Mouse (Mus musculus) intestine, embryonic 14.5 days (tissue): ENCODE data around the gene Usp34. TPM values are rescaled to one million over a fixed set of nuclear protein-coding genes. Genes with fewer than 3 reads are reported as not detected.

Source experiments
- ATAC-seq: fragments of 200-750 bp; cut with Nextera tagmentation; replicated peaks from 2 replicates; pipeline ENCODE4 v1.8.0; 2017; ENCODE audit warnings: low read depth, moderate number of reproducible peaks, moderate TSS enrichment, moderate library complexity; ENCODE audit not compliant: low FRiP score, low TSS enrichment
- DNase-seq: peaks from one replicate; pipeline ENCODE4 v3.0.0-alpha.2; 2018; ENCODE audit warnings: low spot score
- H3K27ac ChIP-seq: fragments of 300-500 bp; sonication (generic); 2 replicates; pipeline ENCODE4 v1.5.1; 2014; ENCODE audit warnings: low read depth, mild to moderate bottlenecking, control low read depth
- H3K27me3 ChIP-seq: fragments of 300-500 bp; sonication (generic); replicated peaks from 2 replicates; pipeline ENCODE4 v1.6.1; 2014; ENCODE audit warnings: low read length, control low read depth; ENCODE audit not compliant: control insufficient read depth, insufficient read depth
- H3K36me3 ChIP-seq: fragments of 300-500 bp; sonication (generic); 2 replicates; pipeline ENCODE4 v1.6.1; 2014; ENCODE audit warnings: low read length, control low read depth; ENCODE audit not compliant: control insufficient read depth, insufficient read depth
- H3K4me1 ChIP-seq: fragments of 300-500 bp; sonication (generic); replicated peaks from 2 replicates; pipeline ENCODE4 v1.6.1; 2014; ENCODE audit warnings: low read length, control low read depth, mixed read lengths; ENCODE audit not compliant: control insufficient read depth, insufficient read depth
- H3K4me2 ChIP-seq: fragments of 300-500 bp; sonication (generic); 2 replicates; pipeline ENCODE4 v1.6.1; 2014; ENCODE audit warnings: low read length
- H3K4me3 ChIP-seq: fragments of 300-500 bp; sonication (generic); 2 replicates; pipeline ENCODE4 v1.5.1; 2014; ENCODE audit warnings: low read depth, low read length, control low read depth, mixed read lengths
- H3K9ac ChIP-seq: fragments of 300-500 bp; sonication (generic); 2 replicates; pipeline ENCODE4 v1.6.1; 2014; ENCODE audit warnings: mild to moderate bottlenecking, low read length
- H3K9me3 ChIP-seq: fragments of 300-500 bp; sonication (generic); 2 replicates; pipeline ENCODE4 v1.6.1; 2016; ENCODE audit warnings: low read length, control low read depth; ENCODE audit not compliant: control insufficient read depth
- WGBS: fragments of 180-500 bp; shearing (Covaris S2); extraction: QIAGEN DNeasy Blood & Tissue Kit; methylation state at CpG from one replicate; pipeline ENCODE4 v1.1.7; 2014; 5-methylcytosine and 5-hydroxymethylcytosine counted together
- polyA plus RNA-seq: library from polyadenylated mRNA; unstranded; fragments of >200 nt; fragmentation: Nextera tagmentation; extraction: Ambion mirVana; gene quantifications from 2 replicates; pipeline ENCODE4 v1.2.1, GENCODE M21; 2014

The Usp34 gene
- polyA plus RNA-seq, 1 experiment from 2014 or later, result 39.3 TPM

DNA sequence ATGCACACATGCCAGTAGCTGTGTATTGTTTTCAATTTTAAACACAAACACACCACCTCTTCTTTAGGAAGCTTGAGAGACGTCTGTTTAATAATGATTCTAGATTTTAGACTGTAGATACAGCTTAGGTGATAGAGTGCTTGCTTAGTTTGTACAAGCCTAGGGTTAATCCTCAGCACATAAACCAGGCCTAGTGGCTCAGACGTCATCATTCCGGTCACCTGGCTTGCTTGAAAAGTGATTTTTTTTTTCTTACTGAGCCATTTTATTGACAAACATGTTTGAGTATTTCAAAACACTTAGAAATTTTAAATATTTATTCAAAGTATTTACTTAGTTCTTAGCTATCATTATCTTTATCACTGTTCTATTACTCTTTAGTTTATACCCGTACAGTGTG is 65.3 kb downstream of the Usp34 start:
- no peak overlapping the region for H3K9ac ChIP-seq
- no peaks in the 10 kb centered on the region for H3K27me3 ChIP-seq
- no peaks in the 10 kb centered on the region for H3K4me1 ChIP-seq
- DNase-seq (no peak), ATAC-seq (no peak)
- H3K27ac ChIP-seq, result no peak overlapping the region
- H3K36me3 ChIP-seq, result peaks cover 71% of the 10 kb centered on the region
- no peaks in the 10 kb centered on the region for H3K9me3 ChIP-seq
- no peak overlapping the region for H3K4me2 ChIP-seq
- no peak overlapping the region for H3K4me3 ChIP-seq
- 76% methylated on average over 4 of the region's 4 CpGs for WGBS

DNA sequence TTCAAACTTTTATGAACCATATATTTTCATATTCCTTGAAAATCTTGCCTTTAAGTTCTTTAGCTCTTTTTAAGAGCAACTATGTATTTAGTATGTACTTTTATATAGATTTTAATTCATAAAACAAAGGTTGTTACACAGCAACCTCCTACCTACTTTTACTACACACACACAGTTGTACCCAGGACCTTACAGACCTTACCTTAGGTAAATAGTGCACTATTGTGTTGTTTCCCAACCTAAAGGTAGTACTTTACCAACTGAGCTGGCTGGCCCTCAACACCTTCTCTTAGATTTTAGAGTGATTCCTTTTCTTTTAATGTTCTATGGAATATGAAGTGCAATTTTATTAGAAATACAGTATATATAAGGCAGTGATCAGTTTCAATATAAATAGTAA is 65.8 kb downstream of the Usp34 start:
- no peak for ATAC-seq
- Histone ChIP-seq H3K4me1 (no peaks in the 10 kb centered on the region), H3K4me3 (no peak overlapping the region), H3K36me3 (peaks cover 72% of the 10 kb centered on the region), H3K9ac (no peak overlapping the region), H3K27me3 (no peaks in the 10 kb centered on the region), H3K27ac (no peak overlapping the region), H3K4me2 (no peak overlapping the region), H3K9me3 (no peaks in the 10 kb centered on the region)
- no peak for DNase-seq

DNA sequence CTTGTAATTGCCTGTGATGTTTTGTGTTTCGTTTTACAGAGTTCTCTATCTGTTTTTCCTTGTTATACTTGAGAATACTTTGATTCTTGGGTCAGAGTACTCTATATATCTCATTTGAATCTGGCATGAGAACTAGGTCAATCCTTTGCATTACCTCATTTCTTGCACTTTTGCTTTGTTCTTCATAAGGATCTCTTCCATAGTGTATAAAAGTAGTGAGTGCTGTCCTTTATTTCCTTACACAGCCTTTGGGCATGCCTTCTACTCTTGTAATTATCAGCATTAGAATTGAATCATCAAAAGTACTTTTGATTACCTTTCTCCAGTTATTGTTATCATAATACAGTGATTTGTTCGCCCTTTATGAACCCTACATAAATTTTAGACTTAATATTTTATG is 73.4 kb downstream of the Usp34 start:
- Histone ChIP-seq H3K9ac (no peak overlapping the region), H3K4me3 (no peak overlapping the region), H3K36me3 (peaks cover 70% of the 10 kb centered on the region), H3K27me3 (no peaks in the 10 kb centered on the region), H3K9me3 (no peaks in the 10 kb centered on the region), H3K4me2 (no peak overlapping the region), H3K27ac (no peak overlapping the region), H3K4me1 (no peaks in the 10 kb centered on the region)
- DNase-seq, result no peak
- WGBS, result 95% methylated on average over 2 of the region's 2 CpGs
- no peak for ATAC-seq

DNA sequence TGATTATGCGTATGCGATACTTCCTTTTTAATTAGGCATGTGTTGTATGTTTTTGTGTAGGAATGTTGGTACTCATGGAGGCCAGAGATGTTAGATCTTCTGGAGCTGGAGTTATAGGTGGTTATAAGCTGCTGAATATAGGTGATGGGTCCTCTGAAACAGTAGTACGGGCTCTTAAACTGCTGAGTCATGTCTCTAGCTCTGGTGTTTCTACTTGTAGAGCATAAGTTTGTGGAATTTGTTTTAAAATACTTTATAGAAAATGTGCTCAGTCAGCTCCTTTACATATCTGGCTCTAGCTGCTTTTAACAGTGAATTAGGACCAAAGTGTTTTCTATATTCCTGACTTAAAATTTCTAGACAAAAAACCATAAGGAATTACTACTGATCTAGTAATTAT is 73.9 kb downstream of the Usp34 start:
- no peak for DNase-seq
- H3K4me1 ChIP-seq, result no peaks in the 10 kb centered on the region
- no peak for ATAC-seq
- no peaks in the 10 kb centered on the region for H3K27me3 ChIP-seq
- no peak overlapping the region for H3K4me2 ChIP-seq
- H3K36me3 ChIP-seq, result peaks cover 65% of the 10 kb centered on the region
- H3K27ac ChIP-seq, result no peak overlapping the region
- WGBS, result 89% methylated on average over 3 of the region's 3 CpGs
- H3K4me3 ChIP-seq, result no peak overlapping the region
- no peak overlapping the region for H3K9ac ChIP-seq
- H3K9me3 ChIP-seq, result no peaks in the 10 kb centered on the region

DNA sequence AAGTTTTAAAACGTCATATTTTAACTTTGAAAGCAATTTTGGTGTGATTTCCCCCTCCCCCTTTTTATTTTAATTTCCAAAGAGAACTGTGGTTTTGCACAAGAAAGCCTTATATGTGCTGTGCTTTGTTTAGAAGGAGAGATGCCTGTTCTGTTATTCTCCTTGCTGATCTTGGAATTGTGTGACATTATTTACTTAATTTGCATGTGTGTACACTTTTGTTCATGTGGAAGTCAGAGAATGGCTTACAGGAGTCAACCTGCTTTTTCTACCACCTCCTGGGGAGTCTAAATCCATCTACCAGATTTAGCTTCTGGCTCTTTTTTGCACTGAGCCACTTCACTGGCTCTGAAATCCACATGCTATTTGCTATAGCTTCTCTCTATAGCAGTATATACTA is 76.1 kb downstream of the Usp34 start:
- Histone ChIP-seq H3K4me3 (no peak overlapping the region), H3K27me3 (no peaks in the 10 kb centered on the region), H3K27ac (no peak overlapping the region), H3K4me2 (no peak overlapping the region), H3K4me1 (no peaks in the 10 kb centered on the region), H3K36me3 (peaks cover 56% of the 10 kb centered on the region), H3K9me3 (no peaks in the 10 kb centered on the region), H3K9ac (no peak overlapping the region)
- ATAC-seq (no peak), DNase-seq (no peak)
- WGBS, result 88% methylated on average over 1 of the region's 1 CpGs

DNA sequence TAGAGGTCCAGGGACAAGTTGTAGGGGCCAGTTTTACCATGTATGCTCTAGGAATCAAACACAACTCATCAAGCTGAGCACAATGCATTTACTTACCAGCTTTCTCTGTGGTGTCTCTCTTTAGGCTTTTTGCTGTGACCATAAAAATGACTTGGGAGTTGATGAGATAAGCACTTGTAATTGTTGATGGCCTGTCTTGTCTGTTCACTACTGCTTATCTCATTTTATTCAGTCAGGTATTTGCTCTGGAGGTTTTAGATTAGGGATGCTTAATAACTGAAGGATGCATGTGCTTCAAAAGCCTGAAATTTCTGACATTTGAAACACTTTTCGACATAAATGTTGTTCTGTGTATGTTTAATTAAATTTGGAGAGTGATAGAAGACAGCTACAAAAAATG is 83.0 kb downstream of the Usp34 start:
- Histone ChIP-seq H3K9ac (no peak overlapping the region), H3K4me3 (no peak overlapping the region), H3K27ac (no peak overlapping the region), H3K36me3 (peaks cover 61% of the 10 kb centered on the region), H3K4me2 (no peak overlapping the region), H3K27me3 (no peaks in the 10 kb centered on the region), H3K9me3 (no peaks in the 10 kb centered on the region), H3K4me1 (no peaks in the 10 kb centered on the region)
- WGBS, result 83% methylated on average over 1 of the region's 1 CpGs
- no peak for DNase-seq
- ATAC-seq, result no peak

DNA sequence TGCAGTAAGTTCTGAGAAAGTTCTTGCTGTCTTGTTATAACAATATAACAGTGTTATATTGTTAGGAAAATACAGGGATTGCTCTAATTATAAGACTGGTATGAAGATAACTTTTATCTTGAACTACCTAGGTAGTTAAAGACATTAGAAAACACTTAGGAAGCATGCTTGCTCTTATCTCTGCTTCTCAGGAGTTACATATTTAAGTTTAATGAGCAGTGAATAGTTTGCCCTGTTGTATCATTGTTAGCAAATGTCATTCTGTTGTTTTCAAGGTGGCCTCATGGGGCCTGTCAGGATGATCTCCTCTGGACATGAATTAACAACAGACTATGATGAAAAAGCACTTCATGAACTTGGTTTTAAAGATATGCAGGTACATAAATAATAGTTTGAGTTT is 85.9 kb downstream of the Usp34 start:
- Histone ChIP-seq H3K4me1 (no peaks in the 10 kb centered on the region), H3K4me2 (no peak overlapping the region), H3K36me3 (peaks cover 71% of the 10 kb centered on the region), H3K4me3 (no peak overlapping the region), H3K9ac (no peak overlapping the region), H3K27me3 (no peaks in the 10 kb centered on the region), H3K27ac (no peak overlapping the region), H3K9me3 (no peaks in the 10 kb centered on the region)
- DNase-seq (no peak), ATAC-seq (no peak)

DNA sequence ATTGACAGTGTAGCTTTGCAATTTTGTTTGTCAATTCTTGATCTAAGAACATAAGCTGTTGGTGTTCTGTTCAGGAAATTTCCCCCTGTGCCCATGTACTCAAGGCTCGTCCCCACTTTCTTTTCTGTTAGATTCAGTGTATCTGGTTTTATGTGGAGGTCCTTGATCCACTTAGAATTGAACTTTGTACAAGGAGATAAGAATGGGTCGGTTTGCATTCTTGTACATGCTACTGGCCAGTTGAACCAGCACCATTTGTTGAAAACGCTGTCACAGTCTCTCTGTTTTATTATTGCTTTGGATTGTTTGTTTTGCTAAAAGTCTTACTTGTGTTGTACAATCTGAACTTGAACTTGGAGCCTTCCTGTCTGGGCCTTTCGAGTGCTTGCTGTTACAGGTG is 89.9 kb downstream of the Usp34 start:
- H3K4me2 ChIP-seq, result no peak overlapping the region
- H3K9me3 ChIP-seq, result no peaks in the 10 kb centered on the region
- no peaks in the 10 kb centered on the region for H3K27me3 ChIP-seq
- WGBS, result 70% methylated on average over 4 of the region's 4 CpGs
- no peaks in the 10 kb centered on the region for H3K4me1 ChIP-seq
- H3K4me3 ChIP-seq, result no peak overlapping the region
- ATAC-seq, result no peak
- DNase-seq, result no peak
- H3K36me3 ChIP-seq, result peaks cover 71% of the 10 kb centered on the region
- no peak overlapping the region for H3K9ac ChIP-seq
- no peak overlapping the region for H3K27ac ChIP-seq

DNA sequence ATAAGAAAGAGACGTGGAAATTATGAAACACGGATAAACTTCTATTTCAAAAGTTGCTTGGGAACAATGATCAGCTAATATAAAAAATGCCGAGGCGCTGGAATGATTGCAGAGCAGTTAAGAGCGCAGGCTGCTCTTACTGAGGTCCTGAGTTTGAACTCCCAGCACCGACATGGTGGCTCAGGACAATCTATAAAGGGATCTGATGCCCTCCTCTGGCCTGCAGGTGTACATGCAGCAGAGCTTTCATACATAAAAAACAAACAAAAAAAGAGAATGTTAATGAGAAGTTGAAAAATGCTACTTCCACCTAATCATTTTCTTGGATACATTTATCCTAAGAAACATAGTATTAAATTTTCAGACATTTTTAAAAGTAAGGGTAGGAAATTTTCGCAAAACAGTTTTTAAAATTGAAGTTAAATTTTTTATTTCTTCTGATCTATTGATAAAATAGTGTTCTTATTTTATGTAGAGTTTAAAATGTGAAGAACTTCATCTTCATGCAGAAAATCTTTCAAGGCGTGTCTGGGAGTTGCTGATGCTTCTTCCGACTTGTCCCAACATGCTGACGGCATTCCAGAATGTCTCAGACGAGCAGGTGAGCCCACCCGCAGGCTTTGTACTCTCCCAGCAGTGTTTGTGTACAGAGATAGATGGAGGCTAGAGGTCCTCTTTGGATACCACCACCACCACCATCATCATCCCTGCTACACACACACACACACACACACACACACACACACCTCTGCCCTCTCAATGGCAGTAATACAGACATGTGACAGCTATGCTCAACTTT is 94.5 kb downstream of the Usp34 start:
- WGBS, result 92% methylated on average over 12 of the region's 12 CpGs
- DNase-seq (no peak), ATAC-seq (no peak)
- Histone ChIP-seq H3K27ac (no peak overlapping the region), H3K4me3 (no peak overlapping the region), H3K9ac (no peak overlapping the region), H3K36me3 (peaks cover 67% of the 10 kb centered on the region), H3K9me3 (no peaks in the 10 kb centered on the region), H3K4me1 (no peaks in the 10 kb centered on the region), H3K27me3 (no peaks in the 10 kb centered on the region), H3K4me2 (no peak overlapping the region)
